Mouse (Mus musculus) neural tube, embryonic 14.5 days (tissue): ENCODE measurements around the gene Eno2. TPM values are rescaled to one million over a fixed set of nuclear protein-coding genes. Genes with fewer than 3 reads are reported as not detected.

Source experiments
- ATAC-seq: fragments of 200-750 bp; cut with Nextera tagmentation; 2 replicates; pipeline ENCODE4 v1.8.0; 2017; ENCODE audit warnings: low read depth, mild to moderate bottlenecking, moderate TSS enrichment, moderate library complexity
- H3K27ac ChIP-seq: fragments of 300-500 bp; sonication (generic); 2 replicates; pipeline ENCODE4 v1.5.1; 2014; ENCODE audit warnings: low read depth, mild to moderate bottlenecking, control low read depth, low read length, moderate library complexity, mixed read lengths
- H3K27me3 ChIP-seq: fragments of 300-500 bp; sonication (generic); 2 replicates; pipeline ENCODE4 v1.6.1; 2014; ENCODE audit warnings: low read length; ENCODE audit not compliant: control insufficient read depth, insufficient read depth
- H3K36me3 ChIP-seq: fragments of 300-500 bp; sonication (generic); 2 replicates; pipeline ENCODE4 v1.6.1; 2014; ENCODE audit warnings: low read length, mixed read lengths; ENCODE audit not compliant: control insufficient read depth, insufficient read depth
- H3K4me1 ChIP-seq: fragments of 300-500 bp; sonication (generic); 2 replicates; pipeline ENCODE4 v1.6.1; 2014; ENCODE audit warnings: low read length; ENCODE audit not compliant: control insufficient read depth, insufficient read depth
- H3K4me2 ChIP-seq: fragments of 300-500 bp; sonication (generic); 2 replicates; pipeline ENCODE4 v1.6.1; 2014; ENCODE audit warnings: mild to moderate bottlenecking, low read depth, low read length, control low read depth
- H3K4me3 ChIP-seq: fragments of 300-500 bp; sonication (generic); 2 replicates; pipeline ENCODE4 v1.5.1; 2014; ENCODE audit warnings: low read depth, low read length, control low read depth, mixed read lengths
- H3K9ac ChIP-seq: fragments of 300-500 bp; sonication (generic); replicated peaks from 2 replicates; pipeline ENCODE4 v1.6.1; 2014; ENCODE audit warnings: low read depth, mild to moderate bottlenecking, control low read depth, low read length, mixed read lengths
- H3K9me3 ChIP-seq: fragments of 300-500 bp; sonication (generic); 2 replicates; pipeline ENCODE4 v1.6.1; 2016; ENCODE audit warnings: low read length; ENCODE audit not compliant: control insufficient read depth
- WGBS: fragments of 180-500 bp; shearing (Covaris S2); extraction: QIAGEN DNeasy Blood & Tissue Kit; methylation state at CpG from one replicate; pipeline ENCODE4 v1.1.7; 2014; 5-methylcytosine and 5-hydroxymethylcytosine counted together
- polyA plus RNA-seq: library from polyadenylated mRNA; unstranded; fragments of >200 nt; fragmentation: Nextera tagmentation; extraction: Ambion mirVana; gene quantifications from 2 replicates; pipeline ENCODE4 v1.2.1, GENCODE M21; 2014

The Eno2 gene
- polyA plus RNA-seq, 1 experiment from 2014 or later: 205 TPM

DNA sequence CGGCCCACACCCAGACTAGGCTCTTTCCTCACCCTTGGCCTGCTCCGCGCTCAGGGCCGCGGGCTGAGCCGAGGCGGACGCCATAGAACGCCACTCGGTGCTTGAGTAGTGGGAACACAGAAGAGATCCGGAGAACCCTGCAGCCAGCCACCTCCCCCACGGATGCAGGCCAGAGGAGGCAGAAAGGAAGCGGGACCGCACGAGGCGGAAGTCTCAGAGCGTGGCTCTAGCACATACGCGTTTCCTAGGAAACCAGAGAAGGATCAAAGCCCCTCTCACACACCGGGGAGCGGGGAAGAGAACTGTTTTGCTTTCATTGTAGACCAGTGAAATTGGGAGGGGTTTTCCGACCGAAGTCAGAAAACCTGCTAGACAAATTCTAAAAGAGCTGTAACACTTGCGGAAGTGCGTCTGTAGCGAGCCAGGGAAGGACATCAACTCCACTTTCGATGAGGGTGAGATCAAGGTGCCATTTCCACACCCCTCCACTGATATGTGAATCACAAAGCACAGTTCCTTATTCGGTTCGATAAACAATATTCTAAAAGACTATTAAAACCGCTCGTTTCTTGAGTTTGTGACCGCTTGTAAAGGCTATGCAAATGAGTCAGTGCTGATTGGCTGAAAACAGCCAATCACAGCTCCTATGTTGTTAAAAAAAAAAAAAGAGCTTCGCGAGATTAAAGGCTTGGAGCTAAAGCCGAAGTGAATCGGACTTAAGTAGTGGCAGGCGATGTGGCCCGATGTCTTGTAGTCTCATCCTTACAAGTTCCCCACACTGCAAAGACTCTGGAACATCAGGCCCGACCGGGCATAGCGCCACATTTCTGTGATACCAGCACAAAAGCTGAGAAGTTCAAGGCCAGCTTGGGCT is 28.3 kb downstream of the Eno2 start, which contains the start of gene Grcc10:
Gene Grcc10 (minus strand): TSS at position 487 of the 874 bp plus-strand sequence.
- peak within 1 kb of the TSS; percentile 83 for H3K4me2 ChIP-seq
- peaks cover 21% of the 10 kb centered on the region for H3K36me3 ChIP-seq
- peak within 1 kb of the TSS; percentile 61 for H3K4me3 ChIP-seq
- H3K27ac ChIP-seq: peak within 1 kb of the TSS; percentile 99
- H3K27me3 ChIP-seq: no peaks in the 10 kb centered on the region
- peaks cover 18% of the 10 kb centered on the region for H3K4me1 ChIP-seq
- H3K9ac ChIP-seq: peak within 1 kb of the TSS; percentile 86
- under 1% methylated on average over 41 of the region's 41 CpGs for WGBS
- ATAC-seq: peak; percentile 80
- no peaks in the 10 kb centered on the region for H3K9me3 ChIP-seq

DNA sequence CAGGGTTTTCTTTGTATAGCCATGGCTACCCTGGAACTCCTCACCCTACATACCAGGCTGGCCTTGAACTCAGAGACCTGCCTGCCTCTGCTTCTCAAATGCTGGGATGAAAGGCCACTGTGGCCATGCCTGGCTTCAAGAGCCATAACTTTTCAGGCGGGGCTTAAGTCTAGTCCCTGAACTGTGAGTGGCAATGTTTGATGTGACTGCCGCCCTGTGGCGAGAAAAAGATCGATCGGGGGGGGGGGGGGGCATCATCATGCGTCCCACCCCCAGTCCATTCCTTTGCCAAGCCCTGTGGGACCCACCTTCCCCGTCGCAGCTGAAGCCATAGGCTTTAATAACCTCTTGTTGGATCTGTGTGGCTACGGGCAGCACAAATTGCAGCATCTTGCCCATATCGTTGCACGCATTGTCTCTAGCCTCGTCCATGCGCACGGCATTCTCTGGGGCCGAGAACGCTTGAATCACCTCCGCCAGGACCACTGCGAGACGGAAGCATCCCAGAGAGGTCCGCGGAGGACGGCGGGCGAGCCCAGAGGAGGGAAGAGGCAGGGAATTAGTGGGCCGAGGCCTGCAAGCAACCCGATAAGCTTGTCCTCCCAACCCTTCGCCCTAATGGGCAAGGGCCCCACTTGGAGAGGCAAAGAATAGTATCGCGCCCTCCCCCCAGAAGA is 29.1 kb downstream of the Eno2 start:
- Histone ChIP-seq H3K4me1 (peaks cover 17% of the 10 kb centered on the region; the same call in 1 of the 2 replicates), H3K9me3 (no peaks in the 10 kb centered on the region), H3K9ac (peak overlapping the region; percentile 86), H3K4me2 (peak overlapping the region; percentile 83), H3K4me3 (peak overlapping the region; percentile 61), H3K27ac (peak overlapping the region; percentile 99), H3K27me3 (no peaks in the 10 kb centered on the region), H3K36me3 (peaks cover 21% of the 10 kb centered on the region)
- WGBS: 0% methylated on average over 29 of the region's 29 CpGs
- peak; percentile 28 for ATAC-seq

DNA sequence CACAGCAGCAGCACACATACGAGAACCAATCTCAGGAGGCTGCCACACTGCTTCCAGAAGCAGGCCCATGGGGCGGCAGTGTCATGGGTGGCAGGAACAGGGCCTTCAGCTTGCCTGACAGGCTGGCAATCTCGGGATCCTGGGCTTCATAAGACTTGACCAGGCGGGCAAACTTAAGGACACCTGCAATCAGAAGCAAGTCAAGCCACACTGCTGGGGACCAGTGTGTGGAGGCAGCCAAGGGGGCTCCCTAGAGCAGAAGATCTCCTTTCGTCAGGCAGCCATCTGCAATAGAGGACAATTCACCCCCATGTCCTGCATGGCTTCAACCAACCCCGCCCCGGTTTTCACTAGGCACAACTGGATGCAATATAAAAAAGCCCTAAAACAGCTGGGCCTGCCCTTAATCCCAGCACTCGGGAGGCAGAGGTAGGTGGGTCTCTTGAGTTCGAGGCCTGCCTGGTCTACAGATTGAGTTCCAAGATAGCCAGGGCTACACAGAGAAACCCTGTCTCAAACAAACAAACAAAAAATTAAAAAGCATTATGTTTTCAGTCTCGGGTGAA is 30.2 kb downstream of the Eno2 start:
- ATAC-seq: no peak
- no peak overlapping the region for H3K27ac ChIP-seq
- no peak overlapping the region; the same call in 1 of the 2 replicates for H3K9ac ChIP-seq
- no peaks in the 10 kb centered on the region for H3K9me3 ChIP-seq
- 78% methylated on average over 10 of the region's 10 CpGs for WGBS
- H3K4me1 ChIP-seq: peaks cover 17% of the 10 kb centered on the region; the same call in 1 of the 2 replicates
- 0 out of 2 replicates have a peak overlapping the region, but pooled peaks have one; percentile 61 for H3K4me3 ChIP-seq
- no peak overlapping the region for H3K4me2 ChIP-seq
- H3K27me3 ChIP-seq: no peaks in the 10 kb centered on the region
- peaks cover 15% of the 10 kb centered on the region for H3K36me3 ChIP-seq

DNA sequence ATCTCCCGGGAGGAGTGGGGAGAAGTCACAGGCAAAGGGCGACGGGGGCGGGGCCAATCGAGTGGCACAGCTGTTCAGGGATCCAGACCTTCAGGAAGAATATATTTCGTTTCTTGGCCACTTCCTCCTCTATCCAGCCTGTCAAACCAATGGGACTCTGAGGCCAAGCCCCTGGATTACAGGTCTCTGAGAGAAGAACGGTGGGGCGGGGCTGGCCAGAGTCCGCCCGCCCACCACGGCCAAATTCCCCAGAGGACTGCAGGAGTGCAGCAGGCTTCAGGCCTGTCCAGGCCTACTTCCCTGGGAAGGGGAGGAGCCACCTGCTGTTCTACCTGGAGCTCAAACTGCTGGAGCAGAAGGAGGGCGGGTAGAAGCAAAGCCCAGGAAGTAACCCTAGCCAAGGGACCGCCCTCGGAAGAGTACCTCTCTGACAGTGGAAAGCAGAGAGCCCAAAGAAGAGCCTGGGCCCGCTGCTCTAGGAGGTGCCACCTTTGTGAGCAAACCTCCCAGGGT is 30.9 kb downstream of the Eno2 start, which contains the start of gene Ptpn6:
Gene Ptpn6 (minus strand): TSS at position 204 of the 513 bp plus-strand sequence.
- H3K4me1 ChIP-seq: peaks cover 17% of the 10 kb centered on the region; the same call in 1 of the 2 replicates
- WGBS: 19% methylated on average over 15 of the region's 15 CpGs
- H3K27ac ChIP-seq: no peak within 1 kb of the TSS
- no peaks in the 10 kb centered on the region for H3K27me3 ChIP-seq
- H3K9ac ChIP-seq: no peak within 1 kb of the TSS; the same call in 1 of the 2 replicates
- H3K4me2 ChIP-seq: no peak within 1 kb of the TSS
- H3K4me3 ChIP-seq: no peak within 1 kb of the TSS
- peaks cover 12% of the 10 kb centered on the region for H3K36me3 ChIP-seq
- no peak for ATAC-seq
- no peaks in the 10 kb centered on the region for H3K9me3 ChIP-seq

DNA sequence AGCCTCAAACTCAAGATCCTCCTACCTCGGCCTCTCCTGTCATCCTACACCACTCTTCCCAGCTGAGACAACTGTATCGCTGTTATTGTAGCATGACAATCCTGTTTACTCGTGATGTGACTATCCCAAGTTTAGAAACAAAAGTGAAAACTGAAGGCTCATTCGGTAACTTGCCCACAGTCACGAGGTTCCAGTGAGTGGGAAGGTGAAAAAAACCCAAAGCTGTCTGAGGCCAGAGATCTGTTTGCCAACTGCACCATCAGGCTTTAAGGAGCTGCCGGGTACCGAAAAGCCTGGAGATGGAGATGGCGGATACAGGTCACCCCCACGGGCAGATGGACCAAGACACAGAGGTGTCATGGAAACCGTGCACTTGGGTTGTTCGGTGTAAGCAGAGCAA is 32.4 kb downstream of the Eno2 start:
- Histone ChIP-seq H3K27ac (no peak overlapping the region), H3K9me3 (no peaks in the 10 kb centered on the region), H3K4me1 (peaks cover 16% of the 10 kb centered on the region; the same call in 1 of the 2 replicates), H3K27me3 (no peaks in the 10 kb centered on the region), H3K4me2 (no peak overlapping the region), H3K9ac (no peak overlapping the region), H3K36me3 (no peaks in the 10 kb centered on the region), H3K4me3 (no peak overlapping the region)
- no peak for ATAC-seq
- 92% methylated on average over 11 of the region's 11 CpGs for WGBS

- H3K27me3 ChIP-seq: no peaks in the 10 kb centered on the region
- no peak for ATAC-seq
- H3K27ac ChIP-seq: no peak overlapping the region
- H3K9ac ChIP-seq: no peak overlapping the region
- 95% methylated on average over 3 of the region's 3 CpGs for WGBS
- H3K9me3 ChIP-seq: no peaks in the 10 kb centered on the region
- H3K4me1 ChIP-seq: peaks cover 7% of the 10 kb centered on the region; the same call in 1 of the 2 replicates
- no peak overlapping the region for H3K4me2 ChIP-seq
- no peaks in the 10 kb centered on the region for H3K36me3 ChIP-seq
- no peak overlapping the region for H3K4me3 ChIP-seq
These were observed 35.1 kb downstream of the Eno2 start for GRCm38 (mm10) chr6:124734417-124734816.

- Histone ChIP-seq H3K4me3 (no peak overlapping the region), H3K4me1 (no peaks in the 10 kb centered on the region), H3K27me3 (no peaks in the 10 kb centered on the region), H3K4me2 (no peak overlapping the region), H3K9ac (no peak overlapping the region), H3K9me3 (no peaks in the 10 kb centered on the region), H3K36me3 (no peaks in the 10 kb centered on the region), H3K27ac (no peak overlapping the region)
- 43% methylated on average over 19 of the region's 19 CpGs for WGBS
- ATAC-seq: no peak
These were observed 36.8 kb downstream of the Eno2 start for GRCm38 (mm10) chr6:124732476-124733370.

DNA sequence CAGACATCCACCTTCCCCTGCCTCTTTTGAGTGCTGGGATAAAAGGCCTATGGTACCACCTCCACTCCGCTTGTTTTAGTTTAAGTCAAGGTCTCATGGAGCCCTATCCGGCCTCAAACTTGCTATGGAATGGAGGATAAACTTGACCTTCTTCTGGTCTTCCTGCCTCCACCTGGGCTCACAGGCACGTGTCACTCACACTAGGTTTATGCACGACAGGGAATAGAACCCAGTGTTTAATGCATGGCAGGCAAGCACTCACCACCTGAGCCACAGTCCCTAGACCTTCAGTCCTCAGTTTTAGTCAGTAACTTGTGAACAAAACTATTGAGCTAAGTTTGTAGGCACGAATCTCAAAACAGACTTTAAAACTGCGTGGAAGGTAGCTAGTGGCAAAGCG is 38.4 kb downstream of the Eno2 start:
- no peak overlapping the region for H3K27ac ChIP-seq
- H3K27me3 ChIP-seq: no peaks in the 10 kb centered on the region
- no peaks in the 10 kb centered on the region for H3K9me3 ChIP-seq
- H3K9ac ChIP-seq: no peak overlapping the region
- WGBS: 89% methylated on average over 7 of the region's 7 CpGs
- no peak for ATAC-seq
- no peak overlapping the region for H3K4me3 ChIP-seq
- no peaks in the 10 kb centered on the region for H3K36me3 ChIP-seq
- H3K4me2 ChIP-seq: no peak overlapping the region
- H3K4me1 ChIP-seq: no peaks in the 10 kb centered on the region
